Mouse (Mus musculus) brown adipose tissue, adult 24 weeks (tissue): Measurements from ENCODE around the gene Asb1. TPM values are rescaled to one million over a fixed set of nuclear protein-coding genes. Genes with fewer than 3 reads are reported as not detected.

ENCODE experiments used
- H3K27ac ChIP-seq: fragments of 200-500 bp; replicated peaks from 2 replicates; pipeline ENCODE4 v1.5.1; 2012; ENCODE audit warnings: low read depth, mild to moderate bottlenecking, low read length
- H3K4me1 ChIP-seq: fragments of 200-500 bp; 2 replicates; pipeline ENCODE4 v1.6.1; 2012; ENCODE audit warnings: low read length, mixed read lengths; ENCODE audit not compliant: control insufficient read depth, insufficient read depth, insufficient read length
- H3K4me3 ChIP-seq: fragments of 200-500 bp; 2 replicates; pipeline ENCODE4 v1.5.1; 2012; ENCODE audit warnings: low read depth, mild to moderate bottlenecking, low read length, moderate library complexity; ENCODE audit not compliant: insufficient read depth
- polyA plus RNA-seq: library from polyadenylated mRNA; stranded (reverse); fragments of >200 nt; gene quantifications from 2 replicates; pipeline ENCODE4 v1.2.4, GENCODE M21; 2012; ENCODE audit not compliant: missing spikeins, insufficient read depth, insufficient read length

Gene Asb1
- polyA plus RNA-seq, result 3.4 and 5.0 TPM in 2 replicates

DNA sequence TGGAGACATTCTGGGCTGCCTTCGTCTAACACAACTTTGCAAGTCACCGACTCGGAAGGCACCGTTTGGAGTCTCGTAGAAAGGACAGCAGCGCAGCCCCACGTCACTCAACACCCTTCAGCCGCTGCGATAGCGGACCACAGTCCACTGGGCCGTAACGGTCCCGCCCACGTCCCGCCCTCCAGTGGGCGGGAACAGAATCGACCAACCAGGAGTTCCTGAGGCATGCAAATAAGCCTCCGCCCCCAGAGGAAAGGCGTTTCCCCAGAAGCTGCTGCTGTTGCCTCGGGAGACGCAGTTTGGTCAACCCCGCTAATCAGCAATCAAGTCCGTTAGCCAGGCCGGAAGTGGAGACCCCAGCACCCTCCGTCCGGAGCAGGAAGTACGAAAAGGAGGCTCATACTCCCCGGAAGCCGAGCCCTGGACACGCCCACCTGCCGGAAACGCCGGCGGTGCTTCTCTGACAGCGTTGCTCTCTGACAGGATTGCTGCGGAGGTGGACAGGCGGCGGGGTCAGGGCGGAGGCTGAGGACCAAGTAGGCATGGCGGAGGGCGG lies at the start of gene Asb1:
Gene Asb1 (plus strand): TSS at position 274 of the 556 bp plus-strand sequence.
- Histone ChIP-seq H3K4me3 (peak within 1 kb of the TSS; percentile 81), H3K4me1 (peaks cover 2% of the 10 kb centered on the region; the same call in 1 of the 2 replicates), H3K27ac (no peak within 1 kb of the TSS)

- Histone ChIP-seq H3K4me1 (peaks cover 8% of the 10 kb centered on the region), H3K27ac (no peak overlapping the region), H3K4me3 (no peak overlapping the region)
Measured at GRCm38 (mm10) chr1:91492740-91493139, 47.6 kb upstream of the Asb1 start.

- Histone ChIP-seq H3K27ac (no peak overlapping the region), H3K4me3 (0 out of 2 replicates have a peak overlapping the region, but pooled peaks have one; percentile 12), H3K4me1 (peaks cover 8% of the 10 kb centered on the region)
Measured at GRCm38 (mm10) chr1:91493938-91494337, 46.4 kb upstream of the Asb1 start.

DNA sequence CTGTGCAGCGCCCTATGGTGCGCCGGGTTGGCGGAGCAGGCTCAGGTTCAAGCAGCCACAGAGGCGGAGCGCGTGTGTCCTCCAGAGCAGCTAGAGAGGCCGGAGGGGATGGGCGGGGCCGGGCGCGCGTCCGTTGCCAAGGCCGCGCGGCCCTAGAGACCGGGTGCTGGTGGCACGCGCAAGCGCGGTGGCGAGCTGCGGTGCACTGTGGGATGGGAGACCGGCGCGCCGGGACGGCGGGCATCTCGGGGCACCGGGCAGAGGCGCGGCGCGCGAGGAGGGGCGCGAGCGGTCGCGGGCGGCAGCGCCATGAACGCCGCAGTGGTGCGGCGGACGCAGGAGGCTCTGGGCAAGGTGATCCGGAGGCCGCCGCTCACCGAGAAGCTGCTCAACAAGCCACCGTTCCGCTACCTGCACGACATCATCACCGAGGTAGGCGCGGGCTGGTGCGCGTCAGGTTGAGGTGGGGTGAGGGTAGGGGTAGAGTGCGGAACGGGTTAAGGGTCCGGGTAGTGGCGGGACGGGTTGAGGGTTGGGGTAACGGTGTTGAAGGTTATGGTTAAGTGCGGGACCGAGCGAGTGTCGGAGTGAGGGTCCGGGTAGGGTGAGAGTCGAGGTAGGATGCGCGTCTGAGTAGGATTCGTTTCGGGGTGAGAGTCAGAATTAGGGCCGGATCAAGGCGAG lies 45.7 kb upstream of the Asb1 start, which contains the start of gene Traf3ip1:
Gene Traf3ip1 (plus strand): TSS at position 191 of the 684 bp plus-strand sequence.
- H3K4me3 ChIP-seq, result peak within 1 kb of the TSS; percentile 88
- no peak within 1 kb of the TSS for H3K27ac ChIP-seq
- peaks cover 8% of the 10 kb centered on the region for H3K4me1 ChIP-seq

DNA sequence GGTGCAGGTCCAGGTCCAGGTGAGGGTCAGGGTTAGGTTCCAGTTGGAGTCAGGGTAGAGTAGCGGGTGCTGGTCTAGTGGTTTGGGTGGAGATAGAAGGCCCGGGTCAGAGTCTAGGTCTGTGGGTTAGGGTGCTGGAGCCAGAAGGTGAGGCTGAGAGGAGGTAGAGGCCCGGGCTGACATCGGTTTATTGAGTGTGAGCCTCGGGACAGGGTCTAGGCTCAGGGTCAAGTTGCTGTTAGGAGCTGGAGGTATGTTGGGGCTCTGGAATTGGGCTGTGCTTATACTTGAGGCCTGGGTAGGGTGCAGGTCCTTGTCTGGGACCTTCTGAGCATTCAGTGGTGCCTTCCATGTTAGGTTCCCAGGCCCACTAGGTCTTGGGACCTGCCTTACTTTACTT lies 45.0 kb upstream of the Asb1 start:
- Histone ChIP-seq H3K4me1 (peaks cover 8% of the 10 kb centered on the region), H3K4me3 (peak overlapping the region; percentile 88), H3K27ac (no peak overlapping the region)

GRCm38 (mm10) chr1:91498579-91498978 lies 41.8 kb upstream of the Asb1 start:
- Histone ChIP-seq H3K4me3 (no peak overlapping the region), H3K4me1 (peaks cover 8% of the 10 kb centered on the region), H3K27ac (no peak overlapping the region)

- H3K4me1 ChIP-seq, result no peaks in the 10 kb centered on the region
- no peak overlapping the region for H3K4me3 ChIP-seq
- no peak overlapping the region for H3K27ac ChIP-seq
Measured at GRCm38 (mm10) chr1:91504615-91505014, 35.7 kb upstream of the Asb1 start.

DNA sequence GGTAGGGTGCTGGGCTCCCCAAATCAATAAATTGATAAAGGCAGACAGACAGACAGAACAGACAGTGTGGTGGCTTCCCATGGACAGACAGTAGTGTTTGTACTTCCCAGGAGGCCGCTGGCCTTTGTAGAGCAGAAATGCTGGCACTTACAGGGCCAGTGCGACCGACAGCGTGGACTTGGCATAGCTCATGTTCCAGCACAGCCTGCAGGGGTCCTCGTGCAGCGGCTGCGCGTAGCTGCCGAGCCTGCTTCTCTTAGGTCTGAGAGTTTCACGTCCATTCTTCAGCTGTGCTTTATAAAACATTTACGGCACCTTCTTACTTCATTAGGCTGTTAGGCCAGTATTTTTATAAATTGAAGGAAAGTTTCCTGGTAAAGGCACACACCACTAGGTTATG lies 25.4 kb upstream of the Asb1 start:
- no peak overlapping the region for H3K27ac ChIP-seq
- no peak overlapping the region for H3K4me3 ChIP-seq
- no peaks in the 10 kb centered on the region for H3K4me1 ChIP-seq

DNA sequence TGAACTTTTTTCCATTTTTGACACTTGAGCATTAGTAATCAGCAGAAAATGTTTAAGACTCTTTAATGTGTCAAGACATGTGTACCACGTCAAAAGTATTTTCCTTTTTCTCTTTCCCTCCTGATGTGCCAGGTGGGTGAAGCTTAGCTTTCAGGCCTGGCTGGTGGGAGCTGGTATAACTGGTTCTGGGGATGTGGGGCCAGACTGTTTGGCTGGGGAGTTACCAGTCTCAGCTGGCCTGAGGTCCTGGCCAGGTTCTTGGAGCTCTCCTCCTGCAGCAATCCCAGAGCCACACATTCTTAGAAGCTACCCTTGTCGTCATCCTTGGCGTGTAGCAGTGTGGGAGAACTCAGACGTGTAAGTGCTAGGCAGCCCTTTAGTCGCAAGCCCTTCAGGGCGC lies 24.7 kb upstream of the Asb1 start:
- Histone ChIP-seq H3K27ac (no peak overlapping the region), H3K4me1 (no peaks in the 10 kb centered on the region), H3K4me3 (no peak overlapping the region)

- Histone ChIP-seq H3K4me1 (no peaks in the 10 kb centered on the region), H3K27ac (no peak overlapping the region), H3K4me3 (no peak overlapping the region)
Measured at GRCm38 (mm10) chr1:91523759-91524158, 16.6 kb upstream of the Asb1 start.

DNA sequence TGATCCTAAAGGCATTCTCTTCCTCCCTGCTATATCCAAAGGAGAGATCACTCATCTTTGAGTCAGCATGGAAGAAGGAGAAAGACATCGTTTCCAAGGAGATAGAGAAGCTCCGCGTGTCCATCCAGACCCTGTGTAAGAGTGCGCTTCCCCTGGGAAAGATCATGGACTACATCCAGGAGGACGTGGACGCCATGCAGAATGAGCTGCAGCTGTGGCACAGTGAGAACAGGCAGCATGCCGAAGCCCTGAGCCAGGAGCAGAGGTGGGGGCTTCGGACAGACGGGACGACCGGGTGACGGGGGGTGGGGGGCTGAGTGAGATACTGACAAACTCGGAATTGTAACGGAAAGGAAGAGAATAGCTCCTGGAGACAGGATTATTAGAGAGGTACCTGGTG lies 14.5 kb upstream of the Asb1 start:
- H3K27ac ChIP-seq, result no peak overlapping the region
- no peaks in the 10 kb centered on the region for H3K4me1 ChIP-seq
- H3K4me3 ChIP-seq, result no peak overlapping the region

DNA sequence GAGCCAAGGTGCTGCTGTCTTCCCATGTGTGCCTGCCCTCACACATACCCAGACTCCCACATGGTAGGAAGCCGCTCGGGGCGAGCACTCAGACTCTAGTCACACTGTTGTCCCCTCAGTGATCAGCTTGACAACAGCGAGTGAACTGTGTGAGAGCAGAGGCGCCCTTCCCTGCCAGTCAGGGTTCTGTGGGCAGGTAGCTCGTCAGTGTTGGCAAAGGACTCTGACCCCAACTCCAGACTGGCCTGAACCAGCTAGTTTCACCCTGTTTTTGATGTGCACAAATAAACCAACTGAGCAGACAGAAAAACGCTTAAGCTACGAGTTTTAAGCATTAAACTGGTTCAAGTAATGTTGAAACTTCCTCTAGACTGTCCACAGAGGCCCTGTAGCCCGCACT lies 10.2 kb upstream of the Asb1 start:
- Histone ChIP-seq H3K27ac (no peak overlapping the region), H3K4me1 (no peaks in the 10 kb centered on the region), H3K4me3 (no peak overlapping the region)

DNA sequence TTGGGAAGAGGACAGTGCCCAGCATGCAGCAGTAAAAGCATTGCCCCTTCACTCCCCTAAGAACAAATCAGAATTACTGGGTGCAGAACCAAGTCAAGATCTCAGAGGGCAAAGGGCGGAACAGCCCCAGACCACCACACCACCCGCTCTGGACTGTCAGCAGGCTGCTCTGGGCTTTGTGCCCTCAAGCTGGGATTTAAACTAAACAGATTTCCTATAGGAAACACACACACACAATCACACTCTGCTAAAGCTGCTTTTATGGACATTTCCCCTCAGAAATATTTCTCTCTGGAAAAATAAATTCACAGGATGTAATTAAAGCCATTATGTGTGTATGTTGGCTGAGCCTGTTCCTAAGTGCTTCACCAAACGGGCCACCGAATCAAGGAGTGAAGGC lies 8.1 kb upstream of the Asb1 start:
- H3K4me1 ChIP-seq, result no peaks in the 10 kb centered on the region

DNA sequence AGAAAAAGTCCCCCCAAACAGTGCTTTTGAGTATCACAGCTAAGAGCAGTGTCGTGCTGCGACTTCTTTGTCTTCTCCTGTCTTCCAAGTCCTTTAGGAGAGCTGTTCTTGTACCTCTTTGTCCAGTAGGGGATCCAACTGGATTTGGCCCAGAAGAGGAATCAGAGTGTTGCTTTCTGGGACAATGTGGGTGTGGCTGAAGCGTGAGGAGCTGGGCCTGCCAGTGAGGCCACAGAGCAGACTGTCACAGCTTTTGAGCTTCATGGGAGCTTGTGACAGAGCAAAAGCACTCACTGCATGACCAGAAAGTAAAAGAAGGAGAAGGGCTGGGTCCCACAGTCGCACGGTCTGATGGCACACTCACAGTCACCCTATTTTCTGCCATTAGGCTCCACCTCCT lies 7.5 kb upstream of the Asb1 start:
- Histone ChIP-seq H3K4me1 (no peaks in the 10 kb centered on the region), H3K4me3 (no peak overlapping the region), H3K27ac (no peak overlapping the region)

More for the DNA sequence above, 8.1 kb upstream of the Asb1 start:
- Histone ChIP-seq H3K4me3 (no peak overlapping the region), H3K27ac (no peak overlapping the region)

GRCm38 (mm10) chr1:91533483-91533882 lies 6.9 kb upstream of the Asb1 start:
- H3K4me3 ChIP-seq, result no peak overlapping the region
- H3K27ac ChIP-seq, result no peak overlapping the region
- H3K4me1 ChIP-seq, result no peaks in the 10 kb centered on the region
